Mouse (Mus musculus): ENCODE results near the gene Mllt1.

Mllt1 gene

DNA sequence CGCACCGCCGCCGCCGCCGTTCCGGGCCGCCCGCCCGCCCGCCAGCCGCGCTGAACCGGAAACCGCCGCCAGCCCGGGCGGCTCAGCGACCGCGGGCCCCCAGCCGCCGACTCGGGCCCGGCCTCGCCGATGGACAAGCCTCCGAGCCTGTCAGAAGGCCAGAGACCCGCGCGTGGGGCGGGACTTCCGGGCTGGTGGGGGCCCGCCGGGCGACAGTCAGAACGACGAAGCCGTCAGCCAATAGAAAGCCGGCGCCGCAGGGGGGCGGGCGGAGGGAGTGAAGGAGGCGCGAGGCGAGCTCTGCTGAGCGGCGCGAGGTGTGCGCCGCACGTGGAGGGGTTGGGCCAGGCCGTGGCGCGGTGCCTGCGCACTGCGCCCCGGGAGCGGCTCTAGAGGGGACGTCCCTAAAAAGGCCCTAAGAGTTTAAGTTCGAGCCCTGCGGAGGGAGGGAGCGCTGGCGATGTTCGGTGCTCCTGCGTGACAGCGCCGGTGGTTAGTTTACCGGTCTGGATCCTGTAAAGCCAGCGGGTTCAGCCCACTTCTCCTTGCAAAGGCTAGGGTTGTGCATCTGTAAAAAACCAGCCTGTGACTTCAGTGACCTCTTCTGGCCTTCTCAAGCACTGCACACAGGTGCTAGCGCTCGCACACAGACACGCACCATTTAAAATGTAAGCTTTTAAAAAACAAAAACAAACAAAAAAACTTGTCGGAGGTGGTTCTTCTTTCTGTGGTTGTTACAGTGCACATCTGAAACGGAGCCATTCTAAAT lies at the start of gene Mllt1:
Mllt1 (minus strand) TSS at position 53 of the 769 bp plus-strand sequence.
- peak; percentile 69 for DNase-seq (ENCODE audit: extremely low read depth, insufficient read length, low spot score)

DNA sequence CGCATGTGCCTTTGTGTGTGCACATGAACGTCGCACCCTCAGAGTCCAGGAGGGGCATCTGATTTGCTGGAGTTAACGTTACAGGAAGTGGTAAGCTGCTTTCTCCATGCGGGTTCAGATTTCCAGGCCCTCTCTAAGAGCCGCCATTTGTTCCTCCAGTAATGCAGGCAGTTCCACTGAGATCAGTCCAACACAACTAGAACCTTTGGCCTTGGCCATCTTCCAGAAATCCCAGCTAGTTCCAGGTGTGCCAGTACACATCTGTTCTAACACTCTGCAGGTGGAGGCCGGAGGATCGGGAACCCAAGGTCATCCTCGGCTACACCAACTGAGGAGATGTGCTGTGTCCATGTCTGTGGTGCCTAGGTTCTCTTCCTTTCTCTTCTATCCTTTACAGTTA lies 49.7 kb upstream of the Mllt1 start:
- DNase-seq (ENCODE audit: extremely low read depth, insufficient read length, low spot score) = no peak

DNA sequence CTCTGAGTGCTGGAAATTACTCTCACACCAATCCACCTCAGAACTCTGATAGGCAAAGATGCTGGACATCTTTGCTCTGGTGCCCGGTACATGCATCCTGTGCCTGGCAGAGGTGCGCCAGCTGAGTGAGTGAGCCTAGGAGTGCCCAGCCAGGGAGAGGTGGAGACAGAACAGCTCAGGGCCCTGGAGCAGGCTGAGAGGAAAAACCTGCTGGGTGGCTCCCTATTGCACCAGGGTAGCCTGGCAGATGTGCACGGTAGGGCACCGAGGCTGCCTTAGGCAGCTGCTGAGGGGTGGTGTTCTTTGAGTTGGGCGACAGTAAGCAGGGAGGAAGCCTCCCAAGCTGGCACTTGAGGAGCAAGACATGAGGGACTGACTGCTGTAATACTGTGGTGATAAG lies 46.8 kb upstream of the Mllt1 start, which contains the start of gene Acer1:
Acer1 (minus strand) TSS at position 114 of the 400 bp plus-strand sequence.
- no peak for DNase-seq (ENCODE audit: extremely low read depth, insufficient read length, low spot score)

DNA sequence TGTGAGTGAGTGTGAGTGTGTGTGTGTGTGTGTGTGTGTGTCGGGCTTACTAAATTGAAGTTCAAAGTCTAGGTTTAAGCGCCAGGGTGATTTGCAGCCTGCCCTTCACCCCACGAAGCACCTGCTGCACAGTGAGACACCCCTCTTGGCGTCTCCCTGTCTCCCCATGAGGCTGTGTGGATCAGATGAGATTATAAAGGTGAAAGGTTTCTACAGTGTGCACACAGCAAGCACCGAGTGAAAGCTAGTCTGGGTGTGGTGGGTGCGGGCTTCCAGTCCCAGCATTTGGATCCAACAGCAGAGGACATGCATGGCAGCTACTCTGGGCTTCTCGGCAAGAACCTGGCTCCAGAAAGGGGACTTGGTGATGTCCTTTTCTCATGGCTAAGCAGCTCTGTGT lies 45.8 kb upstream of the Mllt1 start:
- no peak for DNase-seq (ENCODE audit: extremely low read depth, insufficient read length, low spot score)

DNA sequence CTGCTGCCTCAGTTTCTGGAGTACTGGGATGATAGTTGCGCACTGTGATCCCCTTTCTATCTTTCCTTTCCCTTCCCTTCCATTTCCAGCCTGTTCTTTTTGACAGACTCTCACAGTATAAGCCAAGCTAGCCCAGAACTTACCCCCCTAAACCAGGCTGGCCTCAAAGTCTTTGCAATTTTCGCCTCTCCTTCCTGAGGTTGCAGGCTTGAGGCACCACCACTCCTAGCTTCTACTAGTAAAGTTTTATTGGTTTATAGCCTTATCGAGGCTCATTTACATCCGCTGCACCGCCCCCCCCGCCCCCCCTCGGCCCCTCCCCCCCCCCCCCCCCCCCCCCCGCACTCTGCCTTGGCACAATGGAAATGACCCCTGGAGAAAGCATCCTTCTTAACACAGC lies 44.3 kb upstream of the Mllt1 start:
- DNase-seq (ENCODE audit: extremely low read depth, insufficient read length, low spot score) = no peak

DNA sequence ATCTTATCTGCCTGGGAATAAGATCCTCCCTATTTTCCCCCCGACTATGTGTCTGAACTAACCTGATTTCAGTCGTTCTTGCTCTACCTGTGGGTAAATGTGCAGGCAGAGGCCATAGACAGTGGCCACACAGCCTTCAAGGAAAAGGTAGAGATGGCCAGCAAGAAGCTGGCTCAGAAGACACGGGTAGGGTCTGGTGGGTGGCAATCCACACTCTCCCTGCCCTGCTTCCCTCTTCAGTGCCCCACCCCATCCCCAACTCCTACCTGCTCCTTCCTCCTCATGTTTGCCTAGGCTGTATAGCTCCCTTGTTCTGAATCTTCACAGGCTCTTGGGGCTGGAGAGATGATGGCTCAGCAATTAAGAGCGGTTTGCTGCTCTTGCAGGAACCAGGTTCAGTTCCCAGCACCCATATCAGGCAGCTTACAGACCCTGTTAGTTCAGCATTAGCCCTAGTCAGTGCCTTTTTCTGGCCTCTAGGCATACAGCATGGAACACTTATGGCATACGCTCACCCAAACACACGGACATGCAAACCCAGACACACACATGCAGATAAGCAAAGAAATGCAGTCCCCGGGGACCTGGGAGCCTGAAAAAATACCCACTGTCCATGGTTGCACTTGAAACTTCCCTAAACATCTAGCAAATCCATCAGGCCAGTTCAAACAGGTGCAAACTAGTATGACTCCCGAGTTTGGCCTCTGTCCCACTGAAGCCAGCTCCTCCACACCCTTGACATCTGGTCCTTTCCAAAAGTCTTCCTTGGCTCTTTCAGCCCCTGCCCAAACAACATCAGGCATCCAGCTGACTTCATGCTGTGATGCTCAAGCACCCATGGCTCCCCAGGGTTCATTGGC lies 41.5 kb upstream of the Mllt1 start:
- no peak for DNase-seq (ENCODE audit: extremely low read depth, insufficient read length, low spot score)

DNA sequence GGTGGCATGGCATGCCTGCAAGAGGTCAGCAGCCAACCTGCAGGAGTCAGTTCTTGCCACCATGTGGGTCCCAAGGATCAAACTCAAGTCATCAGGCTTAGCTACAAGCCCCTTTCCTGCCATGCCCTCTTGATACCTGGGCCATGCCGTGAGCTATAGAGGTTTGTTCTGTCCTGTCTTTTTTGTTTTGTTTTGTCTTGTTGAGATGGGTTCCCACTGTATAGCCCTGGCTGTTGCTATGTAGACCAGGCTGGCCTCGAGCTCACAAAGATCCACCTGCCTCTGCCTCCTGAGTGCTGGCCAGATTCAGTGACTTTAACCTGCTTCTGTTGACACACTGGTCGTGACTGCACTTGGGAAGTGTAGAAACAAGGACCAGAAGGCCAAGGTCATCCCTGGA lies 40.2 kb upstream of the Mllt1 start:
- no peak for DNase-seq (ENCODE audit: extremely low read depth, insufficient read length, low spot score)

DNA sequence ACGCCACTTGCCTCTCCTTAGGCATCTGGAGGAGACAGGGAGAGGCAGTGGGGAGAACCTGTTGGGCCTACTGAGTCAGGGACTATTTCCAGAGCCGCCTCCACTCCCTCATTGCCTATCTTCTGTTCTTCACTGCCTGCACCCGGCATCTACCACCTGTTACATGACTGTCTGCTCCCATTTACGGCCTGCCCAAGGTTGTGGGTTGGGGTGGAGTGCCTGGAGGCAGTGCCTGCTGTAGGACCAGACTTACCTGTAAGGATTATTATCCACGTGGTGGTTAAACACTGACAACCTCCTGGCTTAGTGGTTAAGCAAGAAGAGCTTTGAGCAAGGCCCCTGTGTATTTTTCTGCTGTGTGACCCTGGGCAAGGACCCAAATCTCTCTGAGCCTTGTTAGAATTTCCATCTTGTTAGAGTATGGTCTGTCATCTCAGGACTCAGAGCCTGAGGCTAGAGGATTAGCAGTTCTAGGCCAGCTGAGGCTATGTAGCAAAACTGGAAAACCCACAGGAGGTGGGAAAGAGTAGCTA lies 39.6 kb upstream of the Mllt1 start:
- no peak for DNase-seq (ENCODE audit: extremely low read depth, insufficient read length, low spot score)

DNA sequence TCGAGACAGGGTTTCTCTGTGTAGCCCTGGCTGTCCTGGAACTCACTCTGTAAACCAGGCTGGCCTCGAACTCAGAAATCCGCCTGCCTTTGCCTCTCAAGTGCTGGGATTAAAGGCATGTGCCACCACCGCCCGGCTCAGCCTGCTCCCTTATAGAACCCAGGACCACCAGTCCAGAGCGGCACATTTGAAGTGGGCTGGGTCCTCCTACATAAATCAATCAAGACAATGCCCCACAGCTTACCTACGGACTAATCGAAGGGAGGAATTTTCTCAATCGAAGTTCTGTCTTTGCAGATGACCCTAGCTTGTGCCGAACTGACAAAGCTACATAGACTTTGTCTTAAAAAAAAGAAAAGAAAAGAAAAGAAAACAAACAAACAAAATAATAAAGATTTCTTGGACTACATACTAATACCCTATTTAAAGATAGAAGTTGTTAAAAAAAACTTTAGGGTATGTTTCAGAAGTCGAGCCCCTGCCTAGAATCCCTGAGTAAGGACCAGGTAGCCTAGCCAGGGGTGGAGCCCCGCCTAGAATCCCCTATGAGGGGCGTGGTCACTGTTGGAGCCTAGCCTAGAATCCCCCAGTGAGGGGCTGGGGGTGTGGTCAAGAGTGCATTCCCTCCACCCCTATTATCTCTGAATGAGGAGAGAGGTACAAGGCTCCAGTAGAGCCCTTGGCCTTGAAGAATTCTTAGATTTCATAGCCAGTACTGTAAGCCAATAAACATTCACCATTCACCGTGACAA lies 38.9 kb upstream of the Mllt1 start:
- no peak for DNase-seq (ENCODE audit: extremely low read depth, insufficient read length, low spot score)

DNA sequence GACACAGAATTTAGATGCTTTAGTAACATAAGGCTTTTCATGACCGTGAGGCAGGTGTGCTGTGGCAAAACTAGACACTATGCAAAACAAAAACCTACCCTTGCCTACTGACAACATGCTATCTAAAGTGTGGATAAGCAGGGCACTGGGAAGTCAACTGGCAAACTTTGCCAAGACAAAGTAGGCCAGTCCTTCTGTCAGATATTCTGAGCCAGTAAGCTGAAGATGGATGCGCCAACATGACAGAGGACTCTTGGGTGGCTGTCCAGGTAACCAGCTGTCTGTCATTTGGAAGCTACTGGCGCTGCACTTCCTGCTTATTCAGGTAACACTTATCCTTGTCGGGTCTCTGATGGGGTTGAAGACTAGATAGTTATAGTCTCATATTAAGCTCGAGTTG lies 34.9 kb upstream of the Mllt1 start:
- DNase-seq (ENCODE audit: extremely low read depth, insufficient read length, low spot score) = no peak

DNA sequence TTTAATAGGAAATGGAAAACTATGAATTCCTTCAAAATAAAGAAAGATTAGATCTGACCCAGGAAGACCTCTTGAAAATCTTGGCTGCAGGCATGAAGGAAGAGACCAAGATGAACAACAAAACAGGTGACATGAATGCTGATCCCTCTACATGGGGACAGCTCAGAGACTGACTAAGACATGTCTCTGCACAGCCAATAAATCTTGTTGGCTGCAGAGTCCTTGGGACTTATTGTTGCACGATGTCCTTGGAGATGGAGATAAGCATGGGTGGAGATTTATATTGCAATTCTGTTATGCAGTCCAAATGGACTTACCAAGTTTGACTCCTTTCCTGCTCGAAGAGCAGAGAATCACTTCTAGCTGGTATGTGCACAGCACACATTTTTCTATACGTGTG lies 34.1 kb upstream of the Mllt1 start:
- DNase-seq (ENCODE audit: extremely low read depth, insufficient read length, low spot score) = no peak

DNA sequence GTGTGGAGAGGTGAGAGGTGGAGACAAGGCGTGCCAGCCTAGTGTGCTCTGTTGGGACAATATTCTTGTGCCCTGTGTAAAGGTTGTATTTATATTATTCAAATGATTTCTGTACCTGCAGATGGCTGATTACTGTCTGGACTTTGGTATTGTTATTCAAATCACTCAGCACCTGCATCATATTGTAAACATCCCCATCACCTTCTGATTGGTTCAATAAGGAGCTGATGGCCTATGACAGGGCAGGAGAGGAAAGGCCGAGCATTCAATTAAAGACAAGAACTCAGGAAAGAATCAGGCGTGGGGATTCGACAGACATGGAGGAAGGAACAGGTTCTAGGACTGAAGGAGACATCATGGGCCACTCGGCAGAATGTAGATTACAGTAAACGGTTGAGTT lies 28.4 kb upstream of the Mllt1 start:
- DNase-seq (ENCODE audit: extremely low read depth, insufficient read length, low spot score) = no peak

DNA sequence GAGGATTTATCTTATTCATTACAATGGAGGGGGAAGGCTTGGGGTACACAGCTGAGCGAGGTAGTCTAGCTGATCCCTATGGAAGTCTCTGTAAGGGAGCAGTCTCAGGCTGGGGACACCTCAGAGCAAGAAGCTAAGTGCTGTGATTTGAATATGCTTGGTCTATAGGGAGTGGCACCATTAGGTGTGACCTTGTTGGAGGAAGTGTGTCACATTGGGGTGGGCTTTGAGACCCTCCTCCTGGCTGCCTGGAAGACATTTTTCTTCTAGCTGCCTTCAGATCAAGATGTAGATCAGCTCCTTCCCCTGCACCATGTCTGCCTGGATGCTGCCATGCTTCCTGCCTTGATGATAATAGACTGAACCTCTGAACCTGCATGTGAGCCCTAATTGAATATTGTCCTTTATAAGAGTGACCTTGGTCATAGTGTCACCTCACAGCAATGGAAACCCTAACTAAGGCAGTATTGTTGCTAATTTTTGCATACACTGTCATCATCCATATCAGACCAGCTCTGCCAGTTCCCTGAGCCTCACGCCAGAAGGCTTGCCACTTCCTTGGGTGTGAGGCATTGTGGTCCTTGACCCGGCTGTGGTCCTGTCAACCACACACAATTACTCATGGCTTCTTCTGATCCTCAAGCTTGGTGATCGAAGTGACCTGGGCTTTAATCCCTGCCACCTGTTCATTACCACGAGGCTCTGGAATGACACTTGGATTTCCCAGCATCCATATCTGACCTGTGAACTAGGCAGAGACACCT lies 27.6 kb upstream of the Mllt1 start:
- DNase-seq (ENCODE audit: extremely low read depth, insufficient read length, low spot score) = no peak

DNA sequence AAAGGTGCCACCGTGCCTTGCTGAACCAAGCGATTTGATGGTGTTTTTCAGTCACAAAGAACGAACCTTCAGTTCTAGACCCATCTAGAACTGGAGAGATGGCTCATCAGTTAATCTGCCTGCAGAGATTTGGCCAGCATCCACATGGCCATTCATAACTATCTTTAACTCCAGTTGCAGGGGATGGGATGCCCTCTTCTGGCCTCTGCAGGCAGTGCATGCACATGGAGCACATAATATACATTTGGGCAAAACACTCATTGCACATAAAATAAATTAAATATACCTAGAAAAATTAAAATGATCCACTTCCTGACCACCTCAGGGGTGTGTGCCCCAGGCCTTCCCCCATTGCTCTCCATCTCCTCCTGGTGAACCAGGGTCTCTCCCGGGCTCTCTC lies 26.7 kb upstream of the Mllt1 start:
- DNase-seq (ENCODE audit: extremely low read depth, insufficient read length, low spot score) = no peak

DNA sequence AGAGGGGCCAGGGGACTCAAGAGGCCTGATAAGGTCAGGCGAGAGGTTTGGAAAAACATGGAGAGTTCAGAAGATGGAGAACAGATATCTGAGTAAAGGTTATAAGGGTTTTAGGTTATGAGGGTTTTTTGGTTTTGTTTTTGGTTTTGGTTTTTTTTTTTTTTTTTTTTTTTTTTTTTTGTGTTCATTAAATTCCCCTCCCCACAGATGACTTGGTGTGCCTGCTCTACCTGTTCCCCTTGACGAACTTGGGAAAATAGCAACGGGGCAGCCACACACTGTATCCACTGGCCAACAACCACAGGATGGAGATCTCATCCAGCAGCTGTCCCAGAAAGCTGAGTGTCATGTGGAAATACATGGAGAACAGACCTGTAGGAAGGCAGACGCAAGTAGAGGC lies 23.5 kb upstream of the Mllt1 start:
- DNase-seq (ENCODE audit: extremely low read depth, insufficient read length, low spot score) = no peak

DNA sequence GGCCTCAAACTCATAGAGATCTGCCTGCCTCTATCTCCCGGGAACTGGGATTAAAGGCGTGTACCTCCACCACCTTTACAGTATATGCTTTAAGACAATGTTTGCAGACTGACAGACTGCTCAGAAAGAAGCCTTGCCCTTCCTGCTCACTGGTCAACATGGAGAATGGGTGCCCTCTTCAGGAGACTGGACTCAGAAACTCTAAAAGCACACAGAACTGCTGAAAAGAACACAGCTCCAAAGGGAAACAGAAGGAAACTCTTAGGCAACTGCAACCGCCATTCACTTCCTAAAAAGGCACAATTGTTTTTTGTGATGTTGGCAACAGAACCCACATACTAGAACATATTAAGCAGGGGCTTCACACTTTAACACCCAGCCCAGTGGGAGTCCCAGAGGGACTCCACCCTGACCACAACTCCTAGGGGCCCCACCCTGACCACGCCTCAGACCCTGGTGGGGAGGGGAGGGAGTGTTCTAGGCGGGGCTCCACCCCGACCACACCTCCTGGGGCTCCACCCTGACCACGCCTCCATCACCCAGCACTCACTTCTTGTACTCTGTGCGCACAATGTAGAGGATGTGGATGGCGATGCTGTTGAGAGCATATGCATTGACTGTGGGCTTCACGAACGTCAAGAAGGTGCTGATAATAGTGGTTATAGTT lies 22.7 kb upstream of the Mllt1 start:
- DNase-seq (ENCODE audit: extremely low read depth, insufficient read length, low spot score) = peak; percentile 28

DNA sequence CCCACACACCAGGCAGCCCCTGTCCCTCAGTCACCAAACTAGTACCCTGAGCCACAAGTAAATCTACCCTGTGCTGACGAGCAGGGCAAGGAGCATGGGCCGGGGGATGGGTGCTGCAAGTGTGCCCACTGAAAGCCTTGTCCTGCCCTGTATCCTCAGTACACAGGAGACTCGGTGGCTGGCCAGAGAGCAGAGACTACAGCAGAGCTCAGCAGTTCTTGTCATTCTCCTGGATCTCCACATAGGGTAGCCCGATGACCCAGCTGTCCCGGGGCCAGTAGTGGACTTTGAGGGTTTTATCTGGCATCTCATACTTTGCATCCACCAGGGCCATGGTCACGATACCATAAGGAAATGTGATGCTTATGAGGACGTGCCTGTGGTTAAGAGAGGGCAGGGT lies 19.7 kb upstream of the Mllt1 start:
- DNase-seq (ENCODE audit: extremely low read depth, insufficient read length, low spot score) = no peak

DNA sequence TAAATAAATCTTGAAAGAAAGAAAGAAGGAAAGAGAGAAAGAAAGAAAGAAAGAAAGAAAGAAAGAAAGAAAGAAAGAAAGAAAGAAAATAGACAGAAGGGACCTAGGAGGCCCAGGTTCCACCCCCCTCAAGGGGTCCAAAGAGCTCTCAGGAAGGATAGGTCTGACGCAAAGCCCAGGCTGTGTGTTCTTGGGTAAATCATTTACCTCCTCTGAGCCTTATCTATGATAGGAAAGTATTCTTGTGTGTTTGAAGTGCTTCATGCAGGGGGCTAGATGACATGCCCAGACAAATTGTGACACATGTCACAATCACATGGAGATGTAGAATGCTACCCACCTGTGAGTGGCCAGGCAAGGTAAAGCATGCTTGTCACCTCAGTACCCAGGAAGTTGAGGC lies 17.4 kb upstream of the Mllt1 start:
- DNase-seq (ENCODE audit: extremely low read depth, insufficient read length, low spot score) = no peak

DNA sequence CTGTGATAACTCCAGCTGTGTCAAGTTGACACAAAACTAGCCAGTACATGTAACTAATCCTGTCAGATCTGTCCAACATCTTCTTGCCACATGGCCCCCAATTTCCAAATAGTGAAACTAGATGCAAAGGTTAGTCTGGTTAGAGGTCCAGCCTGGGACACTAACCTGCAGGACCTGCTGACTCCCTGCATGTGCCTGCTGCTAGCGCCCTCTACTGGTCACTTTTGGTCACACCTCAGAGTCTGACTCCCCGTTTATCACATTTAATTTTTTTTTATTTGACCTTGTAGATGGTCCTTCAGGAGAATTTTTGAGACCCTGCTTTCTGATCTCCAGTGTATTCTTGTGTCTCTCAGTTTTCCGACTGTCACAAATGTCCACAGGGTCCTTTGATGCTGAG lies 15.7 kb upstream of the Mllt1 start:
- no peak for DNase-seq (ENCODE audit: extremely low read depth, insufficient read length, low spot score)

DNA sequence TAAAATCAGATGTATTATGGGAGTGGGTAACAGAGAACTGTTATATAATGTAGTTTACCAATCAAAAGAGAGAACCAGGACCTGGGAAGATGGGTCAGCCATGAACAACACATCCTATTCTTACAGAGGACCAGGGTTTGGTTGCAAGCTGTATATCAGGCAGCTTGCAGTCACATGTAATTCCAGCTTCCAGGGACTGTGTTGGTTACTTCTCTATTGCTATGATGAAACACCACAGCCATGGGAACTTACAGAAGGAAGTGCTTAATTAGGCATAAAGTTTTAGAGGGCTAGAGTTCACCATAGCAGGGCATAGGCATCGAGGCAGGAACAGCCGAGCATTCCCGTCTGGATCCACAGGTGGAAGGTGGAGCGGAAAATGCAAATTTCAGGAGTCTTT lies 3.5 kb upstream of the Mllt1 start:
- no peak for DNase-seq (ENCODE audit: extremely low read depth, insufficient read length, low spot score)
